Mouse (Mus musculus) cerebellum, adult 18-20 months (tissue): ENCODE results near the gene Tnfrsf23.
"Not testable (repeated sequence)": the region's sequence is repeated elsewhere in the genome, so short reads cannot be mapped to it uniquely, and the experiment has no call there.

ENCODE experiments used
- DNase-seq, 2 experiments: peaks; one replicate each; pipeline ENCODE4 v3.0.0; 2021

Tnfrsf23 gene

GRCm38 (mm10) chr7:143685359-143686067, at the start of gene Tnfrsf23:
Gene Tnfrsf23 (minus strand): TSS chr7:143685872.
- DNase-seq, result peak; percentile 14 to 31

- DNase-seq, result no peak
These were observed 48.1 kb upstream of the Tnfrsf23 start for GRCm38 (mm10) chr7:143733746-143734145.

- no peak for DNase-seq
These were observed 44.2 kb upstream of the Tnfrsf23 start for GRCm38 (mm10) chr7:143729886-143730285.

GRCm38 (mm10) chr7:143726396-143726795, 40.7 kb upstream of the Tnfrsf23 start:
- DNase-seq, result no peak

GRCm38 (mm10) chr7:143723841-143724240, 38.2 kb upstream of the Tnfrsf23 start:
- DNase-seq, result no peak

GRCm38 (mm10) chr7:143722646-143723045, 37.0 kb upstream of the Tnfrsf23 start:
- no peak for DNase-seq

GRCm38 (mm10) chr7:143717811-143718210, 32.1 kb upstream of the Tnfrsf23 start:
- DNase-seq, result no peak

GRCm38 (mm10) chr7:143713421-143713820, 27.7 kb upstream of the Tnfrsf23 start:
- DNase-seq, result no peak

- DNase-seq, result no peak
These were observed 27.2 kb upstream of the Tnfrsf23 start for GRCm38 (mm10) chr7:143712771-143713348.

- no peak for DNase-seq
These were observed 26.4 kb upstream of the Tnfrsf23 start for GRCm38 (mm10) chr7:143712023-143712422.

- DNase-seq, result no peak
These were observed 25.7 kb upstream of the Tnfrsf23 start for GRCm38 (mm10) chr7:143711381-143711780.

- no peak for DNase-seq
These were observed 23.7 kb upstream of the Tnfrsf23 start for GRCm38 (mm10) chr7:143709395-143709794.

GRCm38 (mm10) chr7:143706697-143707438, 21.2 kb upstream of the Tnfrsf23 start:
- peak; percentile 90 to 92 for DNase-seq

GRCm38 (mm10) chr7:143696140-143696539, 10.5 kb upstream of the Tnfrsf23 start:
- DNase-seq, result no peak

- no peak for DNase-seq
These were observed 8.9 kb upstream of the Tnfrsf23 start for GRCm38 (mm10) chr7:143694550-143694949.

- no peak for DNase-seq
These were observed 7.3 kb upstream of the Tnfrsf23 start for GRCm38 (mm10) chr7:143692746-143693510.

- no peak for DNase-seq
These were observed 6.2 kb upstream of the Tnfrsf23 start for GRCm38 (mm10) chr7:143691909-143692308.

GRCm38 (mm10) chr7:143691181-143691580, 5.5 kb upstream of the Tnfrsf23 start:
- DNase-seq, result no peak

GRCm38 (mm10) chr7:143689946-143690345, 4.3 kb upstream of the Tnfrsf23 start:
- no peak for DNase-seq

- no peak for DNase-seq
These were observed 3.8 kb upstream of the Tnfrsf23 start for GRCm38 (mm10) chr7:143689481-143689880.

- DNase-seq, result not testable (repeated sequence)
These were observed 1.0 kb upstream of the Tnfrsf23 start for GRCm38 (mm10) chr7:143686676-143687075.

GRCm38 (mm10) chr7:143686191-143686590, 519 bp upstream of the Tnfrsf23 start:
- not testable (repeated sequence) for DNase-seq

GRCm38 (mm10) chr7:143684569-143684968, 1.1 kb downstream of the Tnfrsf23 start:
- not testable (repeated sequence) for DNase-seq
